Mouse (Mus musculus) liver, adult 2 months (tissue): ENCODE measurements around the gene Bst2.

ENCODE experiments used
- CTCF ChIP-seq: fragments of 200-500 bp; IDR thresholded peaks from 2 replicates; pipeline ENCODE4 v1.5.1; 2011; ENCODE audit warnings: low read depth, low read length, control low read depth
- POLR2A ChIP-seq: fragments of 200-500 bp; IDR thresholded peaks from 2 replicates; pipeline ENCODE4 v1.6.1; 2011; ENCODE audit warnings: low read length, control low read depth; ENCODE audit not compliant: insufficient read depth; ENCODE audit errors: extremely low read depth

- TF ChIP-seq POLR2A (no peak), CTCF (no peak)
Measured at GRCm38 (mm10) chr8:71566501-71566900, 29.2 kb upstream of the Bst2 start, which contains the start of gene Nxnl1.
